Mouse (Mus musculus) spleen, adult 12 weeks (tissue): ENCODE measurements around the gene Stk25.

Experiments
- DNase-seq: peaks from one replicate; pipeline ENCODE4 v3.0.0; 2022; ENCODE audit warnings: low spot score

The Stk25 gene

DNA sequence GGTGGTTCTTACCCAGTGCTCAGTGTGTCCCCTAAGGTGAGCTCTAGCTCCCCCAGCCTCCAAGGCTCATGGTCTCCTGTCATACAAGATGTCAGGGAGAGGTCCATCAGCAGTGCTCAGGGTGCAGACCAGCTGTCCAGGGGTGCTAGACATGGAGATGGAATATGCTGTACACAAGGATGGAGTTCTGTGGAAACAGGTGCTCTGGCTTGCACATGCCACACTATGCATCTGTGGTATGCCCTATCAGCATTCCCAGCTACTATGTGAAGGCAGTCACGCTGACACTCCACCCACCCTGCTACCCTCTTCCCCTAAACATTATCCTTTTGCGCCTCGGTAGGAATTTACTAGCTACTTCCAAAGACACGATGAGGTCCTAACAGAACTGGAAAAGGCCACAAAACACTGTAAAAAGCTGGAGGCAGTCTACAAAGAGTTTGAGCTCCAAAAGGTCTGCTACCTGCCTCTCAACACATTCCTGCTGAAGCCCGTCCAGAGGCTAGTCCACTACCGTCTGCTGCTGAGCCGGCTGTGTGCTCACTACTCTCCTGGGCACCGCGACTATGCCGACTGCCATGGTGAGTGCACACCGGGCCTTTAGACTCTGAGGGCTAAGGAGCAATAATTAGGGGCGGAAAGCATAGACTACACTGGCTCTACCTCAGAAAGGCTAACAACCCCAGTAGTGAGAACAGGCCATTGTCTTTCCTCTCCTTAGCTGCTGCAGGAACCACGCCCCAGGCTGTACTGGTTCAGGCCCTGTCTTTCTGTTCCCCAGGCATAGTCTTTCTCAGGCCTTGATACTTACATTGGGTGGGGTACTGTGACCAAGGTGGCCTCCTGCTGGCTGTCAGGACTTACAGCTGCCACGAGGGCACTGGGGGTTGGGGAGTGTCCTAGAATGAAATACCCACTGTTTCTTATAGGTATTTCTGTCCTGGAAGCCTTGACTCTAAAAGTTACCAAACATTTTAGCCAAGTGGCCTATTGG is 51.1 kb downstream of the Stk25 start:
- no peak for DNase-seq

DNA sequence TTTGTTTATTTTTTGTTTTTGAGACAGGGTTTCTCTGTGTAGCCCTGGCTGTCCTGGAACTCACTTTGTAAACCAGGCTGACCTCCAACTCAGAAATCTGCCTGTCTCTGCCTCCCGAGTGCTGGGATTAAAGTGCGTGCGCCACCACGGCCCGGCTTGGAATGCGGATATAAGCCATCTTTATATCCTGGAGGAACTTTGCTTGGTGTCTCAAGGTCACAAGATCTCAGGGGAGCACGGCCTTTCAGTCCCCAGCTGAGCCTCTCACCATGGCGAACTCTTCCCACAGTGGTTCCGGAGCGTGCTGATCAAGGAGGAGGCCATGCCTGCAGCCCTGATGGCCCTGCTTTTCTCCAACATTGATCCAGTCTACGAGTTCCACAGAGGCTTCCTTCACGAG is 54.5 kb downstream of the Stk25 start:
- no peak for DNase-seq

DNA sequence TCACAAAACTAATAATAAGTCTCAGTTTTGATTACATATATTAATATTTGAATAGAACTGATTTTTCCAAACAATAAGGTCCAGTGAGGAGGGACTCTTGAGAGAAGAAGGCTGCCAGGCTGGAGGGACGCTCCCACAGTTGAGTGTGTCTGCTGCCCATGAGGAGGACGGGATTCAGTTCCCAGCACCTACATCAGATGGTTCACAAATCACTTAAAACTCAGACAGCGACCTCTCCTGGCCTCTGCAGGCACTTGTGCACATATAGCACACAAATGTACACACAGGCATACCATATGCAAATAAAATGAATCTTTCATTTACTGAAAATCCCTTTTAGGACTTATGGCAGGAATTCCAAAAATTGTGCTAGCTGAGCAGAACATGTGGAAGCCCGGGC is 55.5 kb downstream of the Stk25 start:
- no peak for DNase-seq

DNA sequence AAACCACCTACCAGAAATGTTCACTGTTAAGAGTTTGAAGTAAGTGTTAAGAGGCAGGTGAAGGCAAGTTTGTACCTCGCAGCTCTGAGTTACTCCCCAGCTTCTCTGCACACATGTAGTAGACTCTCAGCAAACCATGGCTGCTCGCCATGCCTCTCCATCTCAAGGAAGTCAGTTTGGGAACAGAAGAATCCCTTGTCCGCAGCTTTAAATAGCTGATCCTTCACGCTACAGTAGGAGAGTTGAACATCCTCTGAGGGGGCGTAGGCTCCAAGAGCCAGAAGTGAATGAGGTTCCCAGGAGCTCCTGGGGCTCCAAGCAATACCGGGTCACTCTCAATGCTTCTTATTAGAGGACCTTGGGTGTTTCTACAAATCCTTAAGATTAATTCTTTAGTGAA is 62.5 kb downstream of the Stk25 start:
- no peak for DNase-seq

DNA sequence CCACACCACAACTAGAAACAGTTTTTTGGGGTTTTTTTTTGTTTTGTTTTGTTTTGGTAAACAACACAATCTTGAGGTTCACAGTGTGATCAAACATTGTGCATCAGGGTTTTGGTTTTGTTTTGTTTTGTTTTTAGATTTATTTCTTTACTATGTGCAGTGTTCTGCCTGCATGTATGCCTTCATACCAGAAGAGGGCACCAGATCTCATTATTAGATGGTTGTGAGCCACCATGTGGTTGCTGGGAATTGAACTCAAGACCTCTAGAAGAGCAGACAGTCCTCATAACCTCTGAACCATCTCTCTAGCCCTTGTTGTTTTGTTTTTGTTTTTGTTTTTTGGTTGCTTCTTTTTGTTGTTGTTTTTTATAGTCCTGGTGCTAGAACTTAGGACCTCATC is 64.5 kb downstream of the Stk25 start:
- DNase-seq, result no peak

DNA sequence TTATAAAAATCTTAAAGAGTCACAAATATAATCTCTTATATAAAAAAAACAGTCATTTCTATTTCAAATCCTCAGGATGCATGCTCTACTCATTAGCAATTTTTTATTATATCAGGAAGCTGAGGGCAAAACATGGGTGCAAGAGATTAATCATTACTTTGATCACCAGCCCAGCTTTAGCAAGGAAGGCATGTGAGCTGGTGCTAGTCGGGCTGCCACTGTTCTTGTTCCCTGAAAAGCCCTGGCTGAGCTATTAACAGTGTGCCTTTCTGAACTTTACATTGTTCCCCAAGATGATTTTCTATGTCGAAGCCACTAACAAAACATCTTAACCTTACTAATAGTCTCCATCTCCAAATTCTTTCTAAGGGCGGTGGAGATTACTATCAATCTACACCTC is 70.1 kb downstream of the Stk25 start:
- DNase-seq, result no peak

DNA sequence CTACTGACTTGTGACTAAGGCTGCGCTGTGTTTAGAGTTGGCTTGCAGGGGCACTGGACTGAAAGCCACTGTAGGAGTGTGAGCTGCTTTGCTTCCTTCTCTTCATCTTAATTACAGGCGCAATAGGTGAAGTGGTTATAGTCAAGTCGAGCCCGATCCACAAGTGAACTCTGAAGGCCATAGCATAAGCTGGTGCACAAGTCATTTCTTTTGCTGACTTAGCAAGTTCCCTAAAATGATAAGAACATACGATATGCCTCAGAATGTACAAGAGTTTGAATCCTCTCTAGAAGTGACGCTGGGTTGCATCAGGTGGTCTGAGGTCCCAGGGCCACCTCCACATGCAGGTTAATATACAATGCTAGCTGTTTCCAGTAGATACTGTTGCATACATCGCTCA is 76.9 kb downstream of the Stk25 start:
- DNase-seq, result no peak

DNA sequence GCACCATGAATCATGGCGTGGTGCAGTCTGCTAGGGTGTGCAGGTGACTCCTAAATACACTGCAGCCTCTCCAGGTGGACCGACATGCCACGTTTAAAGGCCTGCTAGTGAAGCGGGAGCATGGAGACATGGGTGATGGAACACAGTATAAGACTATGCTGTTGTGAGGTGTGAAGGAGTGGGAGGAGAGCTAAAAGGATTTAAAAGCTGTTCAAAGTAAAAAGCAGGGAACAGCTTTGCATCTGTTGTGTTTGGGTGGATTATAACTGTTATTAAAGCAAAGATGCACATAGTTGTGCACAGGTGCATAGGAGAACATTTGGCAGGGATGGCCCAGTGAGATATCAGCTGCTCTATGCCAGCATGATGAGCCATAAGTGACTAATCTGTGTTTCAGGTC is 80.6 kb downstream of the Stk25 start:
- DNase-seq, result no peak

DNA sequence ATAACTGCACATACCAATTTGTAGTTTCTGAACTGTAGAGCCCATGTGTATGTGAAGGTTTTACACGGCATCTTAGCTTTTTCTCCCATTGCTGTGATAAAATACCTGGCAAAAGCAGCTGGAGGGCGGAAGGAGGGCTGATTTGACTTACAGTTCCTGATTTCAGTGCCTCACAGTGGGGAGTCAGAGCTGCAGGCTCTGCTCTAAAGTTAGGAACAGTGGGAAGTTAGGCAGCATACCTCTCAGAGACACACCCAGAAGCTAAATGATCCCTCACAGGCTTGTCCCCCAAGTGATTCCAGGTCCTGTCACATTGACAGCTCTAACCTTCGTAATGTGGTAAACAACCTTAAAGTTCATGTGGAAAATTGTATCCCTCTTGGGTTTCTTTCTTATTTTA is 81.4 kb downstream of the Stk25 start:
- no peak for DNase-seq
